Mouse (Mus musculus) limb, embryonic 12.5 days (tissue): ENCODE results near the gene Adgb. TPM values are rescaled to one million over a fixed set of nuclear protein-coding genes. Genes with fewer than 3 reads are reported as not detected.
"Not testable (repeated sequence)": the region's sequence is repeated elsewhere in the genome, so short reads cannot be mapped to it uniquely, and the experiment has no call there.

Experiments
- ATAC-seq: fragments of 200-750 bp; cut with Nextera tagmentation; 2 replicates; pipeline ENCODE4 v1.8.0; 2017; ENCODE audit warnings: low read depth, moderate TSS enrichment; ENCODE audit not compliant: insufficient number of reproducible peaks, insufficient read depth, low FRiP score, low TSS enrichment
- H3K27ac ChIP-seq: fragments of 300-500 bp; sonication (generic); 2 replicates; pipeline ENCODE4 v1.5.1; 2016; ENCODE audit warnings: mild to moderate bottlenecking, moderate library complexity
- H3K27me3 ChIP-seq: fragments of 300-500 bp; sonication (generic); 2 replicates; pipeline ENCODE4 v1.6.1; 2016; ENCODE audit warnings: mild to moderate bottlenecking, moderate library complexity
- H3K36me3 ChIP-seq: fragments of 300-500 bp; sonication (generic); 2 replicates; pipeline ENCODE4 v1.6.1; 2016; ENCODE audit warnings: mild to moderate bottlenecking, moderate library complexity
- H3K4me1 ChIP-seq: fragments of 300-500 bp; sonication (generic); replicated peaks from 2 replicates; pipeline ENCODE4 v1.6.1; 2016
- H3K4me2 ChIP-seq: fragments of 300-500 bp; sonication (generic); 2 replicates; pipeline ENCODE4 v1.6.1; 2016; ENCODE audit warnings: mild to moderate bottlenecking, moderate library complexity
- H3K4me3 ChIP-seq: fragments of 300-500 bp; sonication (generic); replicated peaks from 2 replicates; pipeline ENCODE4 v1.5.1; 2016; ENCODE audit warnings: mild to moderate bottlenecking
- H3K9ac ChIP-seq: fragments of 300-500 bp; sonication (generic); replicated peaks from 2 replicates; pipeline ENCODE4 v1.6.1; 2016; ENCODE audit warnings: mild to moderate bottlenecking, moderate library complexity
- H3K9me3 ChIP-seq: fragments of 300-500 bp; sonication (generic); 2 replicates; pipeline ENCODE4 v1.6.1; 2016; ENCODE audit warnings: mild to moderate bottlenecking, moderate library complexity
- WGBS: fragments of 180-500 bp; shearing (Covaris S2); methylation state at CpG from one replicate; pipeline ENCODE4 v1.1.7; 2016; 5-methylcytosine and 5-hydroxymethylcytosine counted together
- polyA plus RNA-seq: library from polyadenylated mRNA; unstranded; fragments of >200 nt; fragmentation: Nextera tagmentation; extraction: Ambion mirVana; gene quantifications from 2 replicates; pipeline ENCODE4 v1.2.1, GENCODE M21; 2016

Gene Adgb
- polyA plus RNA-seq = 0.16 and 0.33 TPM in 2 replicates

GRCm38 (mm10) chr10:10471961-10472610, at the start of gene Adgb:
Gene Adgb, minus strand, starts transcription at chr10:10472326.
- no peak within 1 kb of the TSS for H3K27ac ChIP-seq
- peak within 1 kb of the TSS; percentile 58 for H3K4me2 ChIP-seq
- H3K4me3 ChIP-seq = peak within 1 kb of the TSS; percentile 22; the same call in 1 of the 2 replicates
- no peaks in the 10 kb centered on the region for H3K36me3 ChIP-seq
- 8% methylated on average over 22 of the region's 22 CpGs for WGBS
- no peaks in the 10 kb centered on the region for H3K9me3 ChIP-seq
- H3K9ac ChIP-seq = 0 out of 2 replicates have a peak within 1 kb of the TSS, but pooled peaks have one; percentile 40
- 0 out of 2 replicates have a peak, but pooled peaks have one; percentile 65 for ATAC-seq
- H3K27me3 ChIP-seq = no peaks in the 10 kb centered on the region; the same call in 1 of the 2 replicates
- H3K4me1 ChIP-seq = peaks cover 17% of the 10 kb centered on the region

- Histone ChIP-seq H3K36me3 (no peaks in the 10 kb centered on the region), H3K4me3 (no peak overlapping the region), H3K27ac (no peak overlapping the region), H3K9ac (no peak overlapping the region), H3K4me2 (no peak overlapping the region), H3K9me3 (no peaks in the 10 kb centered on the region), H3K4me1 (no peaks in the 10 kb centered on the region), H3K27me3 (no peaks in the 10 kb centered on the region)
- 82% methylated on average over 1 of the region's 1 CpGs for whole genome bisulfite sequencing
- no peak for ATAC-seq
These were observed 8.0 kb upstream of the Adgb start for GRCm38 (mm10) chr10:10480139-10480538.

GRCm38 (mm10) chr10:10477429-10477828, 5.3 kb upstream of the Adgb start:
- H3K9me3 ChIP-seq, H3K9ac ChIP-seq, H3K27me3 ChIP-seq, H3K27ac ChIP-seq, H3K4me1 ChIP-seq, H3K4me3 ChIP-seq, ATAC-seq, H3K36me3 ChIP-seq: not testable (repeated sequence)
- 55% methylated on average over 10 of the region's 10 CpGs for WGBS
- 0 out of 2 replicates have a peak overlapping the region, but pooled peaks have one; percentile 4 for H3K4me2 ChIP-seq

- H3K4me3 ChIP-seq = no peak overlapping the region
- no peaks in the 10 kb centered on the region for H3K36me3 ChIP-seq
- no peaks in the 10 kb centered on the region; the same call in 1 of the 2 replicates for H3K27me3 ChIP-seq
- peaks cover 7% of the 10 kb centered on the region for H3K4me1 ChIP-seq
- ATAC-seq = no peak
- H3K9ac ChIP-seq = no peak overlapping the region
- H3K4me2 ChIP-seq = no peak overlapping the region
- no peaks in the 10 kb centered on the region for H3K9me3 ChIP-seq
- H3K27ac ChIP-seq = no peak overlapping the region
- 62% methylated on average over 5 of the region's 5 CpGs for WGBS
These were observed 4.8 kb upstream of the Adgb start for GRCm38 (mm10) chr10:10476956-10477355.

- WGBS = 91% methylated on average over 2 of the region's 2 CpGs
- H3K36me3 ChIP-seq = no peaks in the 10 kb centered on the region
- no peak for ATAC-seq
- no peaks in the 10 kb centered on the region for H3K9me3 ChIP-seq
- peaks cover 8% of the 10 kb centered on the region for H3K4me1 ChIP-seq
- no peak overlapping the region for H3K27ac ChIP-seq
- no peaks in the 10 kb centered on the region; the same call in 1 of the 2 replicates for H3K27me3 ChIP-seq
- H3K9ac ChIP-seq = no peak overlapping the region
- no peak overlapping the region for H3K4me2 ChIP-seq
- no peak overlapping the region for H3K4me3 ChIP-seq
These were observed 4.4 kb upstream of the Adgb start for GRCm38 (mm10) chr10:10476549-10476948.

GRCm38 (mm10) chr10:10468699-10469547, 3.2 kb downstream of the Adgb start:
- Histone ChIP-seq H3K27me3 (no peaks in the 10 kb centered on the region; the same call in 1 of the 2 replicates), H3K9ac (no peak overlapping the region), H3K4me2 (no peak overlapping the region), H3K4me1 (peaks cover 17% of the 10 kb centered on the region), H3K36me3 (no peaks in the 10 kb centered on the region), H3K27ac (no peak overlapping the region), H3K4me3 (no peak overlapping the region), H3K9me3 (no peaks in the 10 kb centered on the region)
- ATAC-seq = peak; percentile 63; the same call in 1 of the 2 replicates
- WGBS = 27% methylated on average over 6 of the region's 6 CpGs

GRCm38 (mm10) chr10:10460113-10460512, 12.0 kb downstream of the Adgb start:
- 83% methylated on average over 2 of the region's 2 CpGs for WGBS
- Histone ChIP-seq H3K4me3 (no peak overlapping the region), H3K36me3 (no peaks in the 10 kb centered on the region), H3K9ac (no peak overlapping the region), H3K9me3 (no peaks in the 10 kb centered on the region), H3K4me1 (no peaks in the 10 kb centered on the region), H3K27ac (no peak overlapping the region), H3K4me2 (no peak overlapping the region), H3K27me3 (no peaks in the 10 kb centered on the region)
- no peak for ATAC-seq

- Histone ChIP-seq H3K9ac (no peak overlapping the region), H3K4me1 (no peaks in the 10 kb centered on the region), H3K27me3 (no peaks in the 10 kb centered on the region), H3K9me3 (no peaks in the 10 kb centered on the region), H3K4me2 (no peak overlapping the region), H3K27ac (no peak overlapping the region), H3K4me3 (no peak overlapping the region), H3K36me3 (no peaks in the 10 kb centered on the region)
- ATAC-seq = no peak
- 85% methylated on average over 5 of the region's 5 CpGs for WGBS
These were observed 15.1 kb downstream of the Adgb start for GRCm38 (mm10) chr10:10456991-10457390.

- H3K27ac ChIP-seq = no peak overlapping the region
- no peak for ATAC-seq
These were observed 23.1 kb downstream of the Adgb start for GRCm38 (mm10) chr10:10449067-10449466.

GRCm38 (mm10) chr10:10444841-10445466, 27.2 kb downstream of the Adgb start:
- no peaks in the 10 kb centered on the region for H3K36me3 ChIP-seq
- 38% methylated on average over 3 of the region's 3 CpGs for WGBS

More at GRCm38 (mm10) chr10:10449067-10449466, 23.1 kb downstream of the Adgb start:
- peaks cover 3% of the 10 kb centered on the region; the same call in 1 of the 2 replicates for H3K4me1 ChIP-seq
- no peaks in the 10 kb centered on the region for H3K36me3 ChIP-seq
- H3K4me3 ChIP-seq = no peak overlapping the region
- no peak overlapping the region for H3K9ac ChIP-seq
- no peak overlapping the region for H3K4me2 ChIP-seq
- no peaks in the 10 kb centered on the region for H3K9me3 ChIP-seq
- H3K27me3 ChIP-seq = no peaks in the 10 kb centered on the region
- WGBS = 75% methylated on average over 3 of the region's 3 CpGs

GRCm38 (mm10) chr10:10443558-10443957, 28.6 kb downstream of the Adgb start:
- H3K36me3 ChIP-seq = no peaks in the 10 kb centered on the region
- peak overlapping the region; percentile 46; the same call in 1 of the 2 replicates for H3K27ac ChIP-seq
- no peaks in the 10 kb centered on the region for H3K27me3 ChIP-seq
- H3K9ac ChIP-seq = no peak overlapping the region
- no peak overlapping the region for H3K4me3 ChIP-seq
- no peaks in the 10 kb centered on the region for H3K9me3 ChIP-seq
- H3K4me1 ChIP-seq = peaks cover 11% of the 10 kb centered on the region; the same call in 1 of the 2 replicates
- ATAC-seq = 0 out of 2 replicates have a peak, but pooled peaks have one; percentile 54
- no peak overlapping the region for H3K4me2 ChIP-seq

More at GRCm38 (mm10) chr10:10444841-10445466, 27.2 kb downstream of the Adgb start:
- peak overlapping the region; percentile 53; the same call in 1 of the 2 replicates for H3K27ac ChIP-seq
- H3K27me3 ChIP-seq = no peaks in the 10 kb centered on the region
- H3K4me3 ChIP-seq = no peak overlapping the region
- H3K4me1 ChIP-seq = peaks cover 11% of the 10 kb centered on the region; the same call in 1 of the 2 replicates
- no peaks in the 10 kb centered on the region for H3K9me3 ChIP-seq
- H3K4me2 ChIP-seq = no peak overlapping the region
- no peak overlapping the region for H3K9ac ChIP-seq
- ATAC-seq = no peak; the same call in 1 of the 2 replicates
